Mouse (Mus musculus): Measurements from ENCODE around the gene Klhl6. TPM values are rescaled to one million over a fixed set of nuclear protein-coding genes. Genes with fewer than 3 reads are reported as not detected.

Klhl6 gene
- total and polyA plus RNA-seq, 3 experiments = 4.8 to 6.9 TPM; not detected in 1

- H3K9ac ChIP-seq (ENCODE audit: control insufficient read depth, low read depth, low read length, poor library complexity, severe bottlenecking) = no peak overlapping the region
- no peaks in the 10 kb centered on the region for H3K9me3 ChIP-seq (replicated peaks; ENCODE audit: insufficient read depth, low read length)
- H3K27me3 ChIP-seq (ENCODE audit: control insufficient read depth in 1 of 2, insufficient read depth in 2 of 2, low read length in 2 of 2) = no peaks in the 10 kb centered on the region
- H3K79me2 ChIP-seq (ENCODE audit: control insufficient read depth, insufficient read depth, low read length, poor library complexity) = peaks cover under 1% of the 10 kb centered on the region; the same call in 1 of the 2 replicates
- no peak overlapping the region for H3K27ac ChIP-seq (ENCODE audit: control insufficient read depth, low read depth, low read length)
- no peak for DNase-seq (ENCODE audit: low read depth, low spot score)
- peaks cover 0 to 22% of the 10 kb centered on the region in 2 experiments; a peak in 2 of 4 replicates for H3K36me3 ChIP-seq (ENCODE audit: control insufficient read depth in 1 of 2, insufficient read depth in 2 of 2, low read length in 2 of 2)
- H3K4me1 ChIP-seq (ENCODE audit: control insufficient read depth in 1 of 2, insufficient read depth in 2 of 2, low read length in 2 of 2) = peaks cover 3 to 14% of the 10 kb centered on the region in 2 experiments; a peak in 2 of 4 replicates
- no peak overlapping the region for H3K4me3 ChIP-seq (ENCODE audit: control insufficient read depth in 1 of 2, insufficient read depth in 1 of 2, low read depth in 2 of 2, low read length in 2 of 2)
- TF ChIP-seq USF2 (IDR thresholded peaks at IDR 0.05; ENCODE audit: borderline replicate concordance in 1 of 2, insufficient read depth in 1 of 2, low read depth in 1 of 2, low read length in 2 of 2) = no peak
- TF ChIP-seq MYB (IDR thresholded peaks at IDR 0.05; ENCODE audit: low read depth, low read length) = no peak
- no peak for TF ChIP-seq USF1 (IDR thresholded peaks at IDR 0.05; ENCODE audit: low read depth, low read length)
- TF ChIP-seq POLR2AphosphoS2 (IDR thresholded peaks at IDR 0.05; ENCODE audit: low read length) = no peak
- no peak for TF ChIP-seq SMC3 (IDR thresholded peaks at IDR 0.05; ENCODE audit: low read depth, low read length)
- no peak for TF ChIP-seq JUND (IDR thresholded peaks at IDR 0.05; ENCODE audit: low read depth, low read length)
- no peak for TF ChIP-seq E2F4 (IDR thresholded peaks at IDR 0.05; ENCODE audit: borderline replicate concordance, low read depth, low read length)
- no peak for TF ChIP-seq TAL1 (IDR thresholded peaks at IDR 0.05; ENCODE audit: low read length)
- no peak for TF ChIP-seq POLR2AphosphoS5 (IDR thresholded peaks at IDR 0.05; ENCODE audit: borderline replicate concordance, low read depth, low read length)
- TF ChIP-seq ETS1 (IDR thresholded peaks at IDR 0.05; ENCODE audit: low read depth, low read length) = no peak
- no peak for TF ChIP-seq MAX (IDR thresholded peaks at IDR 0.05; ENCODE audit: low read length)
- TF ChIP-seq MXI1 (IDR thresholded peaks at IDR 0.05; ENCODE audit: low read depth, low read length) = no peak
- no peak for TF ChIP-seq UBTF (IDR thresholded peaks at IDR 0.05; ENCODE audit: borderline replicate concordance, insufficient read depth, low read depth, low read length)
These were observed 4.8 kb upstream of the Klhl6 start for GRCm38 (mm10) chr16:19987589-19987988.

GRCm38 (mm10) chr16:19984884-19985643, 2.2 kb upstream of the Klhl6 start:
- Histone ChIP-seq H3K27ac (ENCODE audit: control insufficient read depth, low read depth, low read length) (peak overlapping the region; percentile 46), H3K9ac (ENCODE audit: control insufficient read depth, low read depth, low read length, poor library complexity, severe bottlenecking) (no peak overlapping the region), H3K4me3 (ENCODE audit: control insufficient read depth in 1 of 2, insufficient read depth in 1 of 2, low read depth in 2 of 2, low read length in 2 of 2) (no peak overlapping the region), H3K9me3 (replicated peaks; ENCODE audit: insufficient read depth, low read length) (no peaks in the 10 kb centered on the region), H3K36me3 (ENCODE audit: control insufficient read depth in 1 of 2, insufficient read depth in 2 of 2, low read length in 2 of 2) (peaks cover 0 to 34% of the 10 kb centered on the region in 2 experiments; a peak in 2 of 4 replicates), H3K4me1 (ENCODE audit: control insufficient read depth in 1 of 2, insufficient read depth in 2 of 2, low read length in 2 of 2) (peaks cover 14 to 17% of the 10 kb centered on the region in 2 experiments; a peak in 3 of 4 replicates), H3K27me3 (ENCODE audit: control insufficient read depth in 1 of 2, insufficient read depth in 2 of 2, low read length in 2 of 2) (no peaks in the 10 kb centered on the region), H3K79me2 (ENCODE audit: control insufficient read depth, insufficient read depth, low read length, poor library complexity) (peaks cover 3% of the 10 kb centered on the region; the same call in 1 of the 2 replicates)
- TF ChIP-seq GABPA (IDR thresholded peaks at IDR 0.05; ENCODE audit: low read depth, low read length) (no peak), NELFE (IDR thresholded peaks at IDR 0.05; ENCODE audit: low read depth, low read length) (no peak), SIN3A (IDR thresholded peaks at IDR 0.05; ENCODE audit: low read length) (peak; percentile 44; the same call in 1 of the 2 replicates), TCF12 (IDR thresholded peaks at IDR 0.05; ENCODE audit: low read depth, low read length) (peak; percentile 59; the same call in 1 of the 2 replicates), CHD1 (IDR thresholded peaks at IDR 0.05; ENCODE audit: low read depth, low read length) (no peak), NRF1 (IDR thresholded peaks at IDR 0.05; ENCODE audit: insufficient read depth, low read depth, low read length, poor library complexity, severe bottlenecking) (no peak), RCOR1 (IDR thresholded peaks at IDR 0.05; ENCODE audit: low read depth, low read length) (peak; percentile 81), HCFC1 (IDR thresholded peaks at IDR 0.05; ENCODE audit: low read depth, low read length) (0 out of 2 replicates have a peak, but pooled peaks have one; percentile 10), SMC3 (IDR thresholded peaks at IDR 0.05; ENCODE audit: low read depth, low read length) (no peak), EP300 (IDR thresholded peaks at IDR 0.05; ENCODE audit: low read depth in 1 of 2, low read length in 2 of 2) (peak; percentile 83 to 85), GATA1 (IDR thresholded peaks at IDR 0.05; ENCODE audit: low read depth, low read length) (peak; percentile 84), BHLHE40 (IDR thresholded peaks at IDR 0.05; ENCODE audit: borderline replicate concordance, low read depth, low read length) (peak; percentile 58; the same call in 1 of the 2 replicates), TAL1 (IDR thresholded peaks at IDR 0.05; ENCODE audit: low read length) (no peak), ETS1 (IDR thresholded peaks at IDR 0.05; ENCODE audit: low read depth, low read length) (peak; percentile 73), MXI1 (IDR thresholded peaks at IDR 0.05; ENCODE audit: low read depth, low read length) (peak; percentile 51; the same call in 1 of the 2 replicates), MYC (IDR thresholded peaks at IDR 0.05; ENCODE audit: low read depth, low read length) (peak; percentile 61; the same call in 1 of the 2 replicates)
- DNase-seq (ENCODE audit: low read depth, low spot score) = peak; percentile 73
